Mouse (Mus musculus): ENCODE results near the gene Cers6. TPM values are rescaled to one million over a fixed set of nuclear protein-coding genes. Genes with fewer than 3 reads are reported as not detected.

The Cers6 gene
- total and polyA plus RNA-seq, 3 experiments: 2.1 to 9.6 (median 8.7) TPM

DNA sequence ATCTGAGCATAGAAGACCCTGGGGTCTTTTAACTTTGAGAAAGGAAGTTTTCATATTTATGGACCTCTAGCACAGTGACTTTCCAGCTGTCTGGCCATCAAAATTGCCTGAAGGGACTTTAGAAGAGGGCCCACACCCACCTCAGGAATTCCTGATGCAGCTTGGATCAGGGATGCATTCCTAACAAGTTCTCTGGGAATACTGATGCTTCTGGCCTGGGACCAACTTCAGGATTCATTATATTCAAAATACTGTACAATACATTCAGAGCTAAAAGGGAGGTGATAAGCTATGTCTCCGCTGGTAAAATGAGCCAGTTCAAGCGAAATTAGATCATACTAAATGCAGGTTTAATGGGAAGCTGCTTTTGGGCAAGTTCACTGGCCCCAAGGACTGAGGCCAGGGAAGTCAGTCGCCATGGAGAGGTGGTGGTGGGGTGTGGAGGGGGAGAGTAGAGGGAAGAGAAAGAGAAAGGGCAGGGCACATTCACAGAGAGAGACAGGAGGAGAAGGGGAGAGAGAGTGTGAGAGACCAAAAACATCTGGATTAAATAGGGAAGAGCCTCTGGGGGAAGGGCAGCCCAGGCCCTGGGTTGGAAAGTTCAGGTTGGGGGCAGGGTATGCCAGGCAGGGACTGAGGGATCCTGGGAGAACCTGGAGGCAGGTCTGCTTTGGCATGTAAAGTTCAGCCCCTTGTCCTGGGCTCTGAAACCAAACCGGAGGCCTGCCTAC lies 24.7 kb downstream of the Cers6 start:
- no peak for TF ChIP-seq CTCF (IDR thresholded peaks at IDR 0.05)
- TF ChIP-seq POLR2A (IDR thresholded peaks at IDR 0.05; ENCODE audit: insufficient read depth, low read depth, low read length): no peak
- TF ChIP-seq EP300 (IDR thresholded peaks at IDR 0.05; ENCODE audit: insufficient read depth, low read depth, low read length): no peak

DNA sequence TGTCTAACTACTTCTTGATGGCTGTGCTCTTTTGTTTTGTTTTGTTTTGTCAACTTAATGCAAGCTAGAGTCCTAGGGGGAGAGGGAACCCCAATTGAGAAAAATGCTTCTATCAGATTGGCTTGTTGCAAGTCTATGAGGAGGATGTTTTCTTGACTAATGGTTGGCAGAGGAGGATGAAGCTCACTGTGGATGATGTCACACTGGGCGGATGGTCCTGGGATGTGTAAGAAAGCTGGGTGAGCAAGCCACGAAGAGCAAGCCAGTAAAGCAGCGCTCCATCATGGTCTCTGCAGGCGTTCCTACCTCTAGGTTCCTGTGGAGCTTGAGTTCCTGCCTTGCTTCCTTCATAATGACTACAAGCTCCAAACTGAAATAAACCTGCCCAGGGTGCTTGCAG lies 25.4 kb downstream of the Cers6 start:
- 86% methylated on average over 4 of the region's 4 CpGs for WGBS
- no peaks in the 10 kb centered on the region for H3K27me3 ChIP-seq (ENCODE audit: control insufficient read depth, insufficient read depth, low read length)
- TF ChIP-seq EP300 (IDR thresholded peaks at IDR 0.05; ENCODE audit: insufficient read depth, low read depth, low read length) (no peak), POLR2A (IDR thresholded peaks at IDR 0.05; ENCODE audit: insufficient read depth, low read depth, low read length) (no peak), CTCF (IDR thresholded peaks at IDR 0.05) (no peak)
- no peak for DNase-seq
- no peaks in the 10 kb centered on the region for H3K4me1 ChIP-seq (ENCODE audit: control insufficient read depth, insufficient read depth, low read length)
- H3K27ac ChIP-seq: no peak overlapping the region
- intact Hi-C loops (cut with DNase I): no loop called here
- H3K4me3 ChIP-seq: no peak overlapping the region
- no peaks in the 10 kb centered on the region for H3K79me2 ChIP-seq (replicated peaks; ENCODE audit: control insufficient read depth, insufficient read depth, low read length)
- H3K9ac ChIP-seq (ENCODE audit: low read depth, low read length): no peak overlapping the region
- H3K36me3 ChIP-seq (ENCODE audit: control insufficient read depth, insufficient read depth, low read length): no peaks in the 10 kb centered on the region

More for the DNA sequence above, 24.7 kb downstream of the Cers6 start:
- intact Hi-C loops (cut with DNase I): no loop called here
- H3K4me1 ChIP-seq (ENCODE audit: control insufficient read depth, insufficient read depth, low read length): no peaks in the 10 kb centered on the region
- no peak for DNase-seq
- H3K4me3 ChIP-seq: no peak overlapping the region
- H3K27me3 ChIP-seq (ENCODE audit: control insufficient read depth, insufficient read depth, low read length): no peaks in the 10 kb centered on the region
- 52% methylated on average over 4 of the region's 4 CpGs for WGBS
- no peak overlapping the region for H3K27ac ChIP-seq
- no peak overlapping the region for H3K9ac ChIP-seq (ENCODE audit: low read depth, low read length)
- H3K36me3 ChIP-seq (ENCODE audit: control insufficient read depth, insufficient read depth, low read length): no peaks in the 10 kb centered on the region
- no peaks in the 10 kb centered on the region for H3K79me2 ChIP-seq (replicated peaks; ENCODE audit: control insufficient read depth, insufficient read depth, low read length)

DNA sequence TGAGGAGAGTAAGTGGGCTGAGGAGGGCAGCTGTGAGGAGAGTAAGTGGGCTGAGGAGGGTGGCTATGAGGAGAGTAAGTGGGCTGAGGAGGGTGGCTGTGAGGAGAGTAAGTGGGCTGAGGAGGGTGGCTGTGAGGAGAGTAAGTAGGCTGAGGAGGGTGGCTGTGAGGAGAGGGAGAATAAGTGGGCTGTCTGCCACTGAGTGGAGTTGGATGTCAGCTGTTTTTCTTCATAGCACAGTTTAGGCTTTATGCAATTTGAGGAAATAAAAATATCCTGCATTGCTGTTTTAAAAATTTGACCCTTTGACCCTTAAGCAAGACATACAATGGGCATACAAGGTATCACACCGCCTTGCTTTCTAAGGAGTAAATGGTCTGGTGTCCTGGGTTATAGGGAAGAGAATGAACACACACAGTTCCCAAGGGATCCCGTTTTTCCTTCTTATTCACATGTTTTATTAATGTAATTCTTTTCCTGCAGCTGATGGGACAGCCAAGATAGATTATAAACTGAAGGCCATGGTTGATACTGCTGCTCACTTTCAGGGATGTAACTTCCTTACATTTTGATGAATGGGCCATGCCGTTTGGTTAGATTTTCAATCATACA lies 27.0 kb downstream of the Cers6 start:
- H3K27ac ChIP-seq: no peak overlapping the region
- no peaks in the 10 kb centered on the region for H3K36me3 ChIP-seq (ENCODE audit: control insufficient read depth, insufficient read depth, low read length)
- DNase-seq: no peak
- no peaks in the 10 kb centered on the region for H3K79me2 ChIP-seq (replicated peaks; ENCODE audit: control insufficient read depth, insufficient read depth, low read length)
- 52% methylated on average over 3 of the region's 3 CpGs for WGBS
- intact Hi-C loops (cut with DNase I): no loop called here
- no peaks in the 10 kb centered on the region for H3K4me1 ChIP-seq (ENCODE audit: control insufficient read depth, insufficient read depth, low read length)
- H3K9ac ChIP-seq (ENCODE audit: low read depth, low read length): no peak overlapping the region
- H3K27me3 ChIP-seq (ENCODE audit: control insufficient read depth, insufficient read depth, low read length): no peaks in the 10 kb centered on the region
- no peak overlapping the region for H3K4me3 ChIP-seq
- no peak for TF ChIP-seq EP300 (IDR thresholded peaks at IDR 0.05; ENCODE audit: insufficient read depth, low read depth, low read length)
- TF ChIP-seq CTCF (IDR thresholded peaks at IDR 0.05): no peak
- TF ChIP-seq POLR2A (IDR thresholded peaks at IDR 0.05; ENCODE audit: insufficient read depth, low read depth, low read length): no peak

DNA sequence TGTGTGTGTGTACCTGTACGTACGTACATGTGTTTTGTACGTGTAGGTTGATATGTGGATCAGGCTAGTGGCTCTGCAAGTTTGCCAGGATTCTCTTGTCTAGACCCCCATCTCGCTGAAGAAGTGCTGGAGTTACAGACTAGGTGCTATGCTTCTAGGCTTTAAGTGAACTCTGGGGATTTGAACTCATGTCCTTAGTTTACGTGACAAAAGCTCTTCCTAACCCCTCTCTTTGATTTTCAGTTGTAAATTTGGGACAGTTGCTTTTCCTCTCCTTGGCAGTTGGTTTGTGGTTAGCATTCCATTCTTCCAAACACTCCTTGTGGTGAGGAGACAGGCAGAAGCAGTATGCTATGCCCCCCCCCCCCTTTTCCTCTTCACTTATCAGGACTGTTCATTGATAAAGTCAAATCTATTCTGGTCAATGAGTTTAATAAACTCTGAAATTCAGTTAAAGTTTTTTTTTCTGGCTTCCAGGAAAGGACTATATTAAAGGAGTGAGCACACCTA lies 28.5 kb downstream of the Cers6 start:
- H3K27me3 ChIP-seq (ENCODE audit: control insufficient read depth, insufficient read depth, low read length): no peaks in the 10 kb centered on the region
- WGBS: 92% methylated on average over 5 of the region's 5 CpGs
- H3K27ac ChIP-seq: no peak overlapping the region
- no peaks in the 10 kb centered on the region for H3K36me3 ChIP-seq (ENCODE audit: control insufficient read depth, insufficient read depth, low read length)
- intact Hi-C loops (cut with DNase I): no loop called here
- DNase-seq: no peak
- H3K4me3 ChIP-seq: no peak overlapping the region
- H3K9ac ChIP-seq (ENCODE audit: low read depth, low read length): no peak overlapping the region
- no peaks in the 10 kb centered on the region for H3K79me2 ChIP-seq (replicated peaks; ENCODE audit: control insufficient read depth, insufficient read depth, low read length)
- H3K4me1 ChIP-seq (ENCODE audit: control insufficient read depth, insufficient read depth, low read length): no peaks in the 10 kb centered on the region
- TF ChIP-seq CTCF (IDR thresholded peaks at IDR 0.05): no peak
- TF ChIP-seq POLR2A (IDR thresholded peaks at IDR 0.05; ENCODE audit: insufficient read depth, low read depth, low read length): no peak
- no peak for TF ChIP-seq EP300 (IDR thresholded peaks at IDR 0.05; ENCODE audit: insufficient read depth, low read depth, low read length)

DNA sequence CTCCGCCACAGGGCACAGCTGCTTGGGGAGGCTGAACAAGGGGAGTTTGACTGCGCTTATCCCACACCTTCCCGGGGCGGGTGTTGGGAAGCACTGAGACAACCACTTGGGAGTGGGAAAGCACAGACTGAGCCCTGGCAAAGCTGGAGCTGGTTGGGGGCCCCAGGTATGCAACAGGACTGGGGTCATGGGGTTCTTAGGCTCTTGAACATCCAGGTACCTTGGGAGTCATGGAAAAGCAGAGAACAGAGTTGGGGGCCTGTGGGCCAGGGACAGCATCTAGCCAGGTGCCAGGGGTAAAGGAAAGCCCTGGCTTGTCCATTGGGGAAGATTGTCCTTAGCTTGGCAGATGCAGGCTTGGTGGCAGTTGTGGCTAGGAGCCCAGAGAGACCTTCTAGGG lies 31.2 kb downstream of the Cers6 start:
- 95% methylated on average over 4 of the region's 4 CpGs for WGBS
- Histone ChIP-seq H3K27ac (no peak overlapping the region), H3K4me1 (ENCODE audit: control insufficient read depth, insufficient read depth, low read length) (no peaks in the 10 kb centered on the region; the same call in 1 of the 2 replicates), H3K4me3 (no peak overlapping the region), H3K79me2 (replicated peaks; ENCODE audit: control insufficient read depth, insufficient read depth, low read length) (no peaks in the 10 kb centered on the region), H3K9ac (ENCODE audit: low read depth, low read length) (no peak overlapping the region), H3K27me3 (ENCODE audit: control insufficient read depth, insufficient read depth, low read length) (no peaks in the 10 kb centered on the region), H3K36me3 (ENCODE audit: control insufficient read depth, insufficient read depth, low read length) (no peaks in the 10 kb centered on the region)
- DNase-seq: no peak
- TF ChIP-seq EP300 (IDR thresholded peaks at IDR 0.05; ENCODE audit: insufficient read depth, low read depth, low read length): no peak
- TF ChIP-seq POLR2A (IDR thresholded peaks at IDR 0.05; ENCODE audit: insufficient read depth, low read depth, low read length): no peak
- TF ChIP-seq CTCF (IDR thresholded peaks at IDR 0.05): no peak
- intact Hi-C loops (cut with DNase I): no loop called here
